Mouse (Mus musculus): ENCODE results near the gene Ppp2r1b. TPM values are rescaled to one million over a fixed set of nuclear protein-coding genes. Genes with fewer than 3 reads are reported as not detected.
A peak's percentile ranks its signal among the peaks of the same experiment; 100 is the strongest.

The Ppp2r1b gene
- polyA plus RNA-seq, 1 experiment, result 35.1 TPM

DNA sequence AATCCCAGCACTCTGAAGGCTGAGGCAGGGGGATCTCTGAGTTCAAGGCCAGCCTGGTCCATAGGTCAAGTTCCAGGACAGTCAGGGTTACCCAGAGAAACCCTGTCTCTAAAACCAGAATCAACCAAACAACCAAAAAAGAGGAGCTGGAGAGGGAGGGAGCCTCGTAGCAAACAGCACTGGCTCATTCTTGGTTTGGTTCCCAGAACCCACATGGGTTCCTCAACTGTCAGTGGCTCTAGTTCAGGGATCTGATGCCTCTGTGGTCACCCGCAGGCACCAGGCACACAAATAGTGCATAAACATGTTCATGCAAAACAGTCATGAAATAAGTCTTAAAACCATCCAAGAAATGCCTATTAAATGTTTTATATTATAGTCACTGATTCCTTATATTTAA, 23.1 kb downstream of the Ppp2r1b start:
- Histone ChIP-seq H3K4me3 (ENCODE audit: insufficient read depth, low read depth, low read length) (no peak overlapping the region), H3K27ac (replicated peaks; ENCODE audit: low read depth, low read length) (0 out of 2 replicates have a peak overlapping the region, but pooled peaks have one; percentile 22), H3K4me1 (ENCODE audit: control insufficient read depth, insufficient read depth, insufficient read length, low read length) (no peaks in the 10 kb centered on the region)

DNA sequence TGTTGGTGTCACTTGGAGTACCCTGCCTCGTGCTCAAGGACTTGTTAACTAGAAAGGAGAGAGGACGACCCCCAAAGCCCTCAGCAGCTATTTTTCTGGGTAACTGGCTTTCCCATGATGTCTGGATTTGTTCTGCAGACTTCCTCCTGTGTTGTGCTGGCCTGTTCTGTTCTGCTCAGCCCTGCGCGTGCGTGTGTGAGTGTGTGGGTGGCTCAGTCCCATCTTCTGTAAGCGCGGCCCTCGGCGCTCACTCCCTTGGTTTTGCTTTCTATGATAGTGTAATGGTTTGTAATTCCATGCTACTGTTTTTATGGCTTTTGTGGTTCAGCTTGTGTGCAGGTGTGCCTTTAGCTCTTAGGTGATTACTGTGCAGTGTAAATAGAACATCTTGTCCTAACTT, 28.1 kb downstream of the Ppp2r1b start:
- Histone ChIP-seq H3K4me1 (ENCODE audit: control insufficient read depth, insufficient read depth, insufficient read length, low read length) (peaks cover 2% of the 10 kb centered on the region; the same call in 1 of the 2 replicates), H3K4me3 (ENCODE audit: insufficient read depth, low read depth, low read length) (no peak overlapping the region), H3K27ac (replicated peaks; ENCODE audit: low read depth, low read length) (peak overlapping the region; percentile 3; the same call in 1 of the 2 replicates)

DNA sequence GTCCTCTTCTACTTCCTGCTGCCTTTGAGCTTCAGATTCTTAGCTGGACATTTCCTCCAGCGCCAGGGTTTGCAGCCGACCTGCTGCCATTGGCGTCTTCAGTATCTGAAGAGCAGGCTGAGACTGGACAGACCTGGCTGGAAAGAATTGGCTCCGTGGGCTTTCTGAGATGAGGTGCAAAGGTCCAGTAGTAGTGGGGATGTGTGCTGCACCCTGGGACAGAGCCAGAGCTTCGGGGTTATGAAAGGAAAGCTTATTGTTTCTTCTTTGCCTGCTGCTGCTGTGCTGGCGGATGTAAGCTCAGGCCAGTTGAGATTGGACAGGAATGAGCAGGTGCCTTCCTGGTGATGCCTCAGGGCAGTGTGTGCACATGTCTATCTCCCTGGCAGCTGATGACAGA, 28.9 kb downstream of the Ppp2r1b start:
- Histone ChIP-seq H3K4me3 (ENCODE audit: insufficient read depth, low read depth, low read length) (no peak overlapping the region), H3K27ac (replicated peaks; ENCODE audit: low read depth, low read length) (peak overlapping the region; percentile 8; the same call in 1 of the 2 replicates), H3K4me1 (ENCODE audit: control insufficient read depth, insufficient read depth, insufficient read length, low read length) (peaks cover 2% of the 10 kb centered on the region; the same call in 1 of the 2 replicates)

DNA sequence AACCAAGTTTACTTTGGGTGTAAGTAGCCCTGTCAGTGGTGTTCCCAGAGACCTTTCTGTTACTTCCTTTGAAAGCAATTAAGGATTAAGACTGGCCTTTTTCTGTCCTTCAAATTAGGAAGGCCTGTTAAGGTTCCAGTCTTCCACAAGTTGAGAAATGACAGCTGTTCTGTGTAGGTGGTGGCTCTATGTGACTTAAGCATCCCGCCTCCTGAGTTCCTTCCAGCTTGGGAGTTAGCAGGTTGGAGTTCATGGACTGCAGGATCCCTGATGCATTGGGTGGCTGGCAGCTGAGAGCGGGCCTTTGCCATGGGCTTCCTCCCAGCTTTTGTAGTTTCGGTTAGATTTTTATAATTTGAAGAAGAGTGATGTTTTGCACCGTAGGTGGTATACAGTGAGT, 30.4 kb downstream of the Ppp2r1b start:
- Histone ChIP-seq H3K4me1 (ENCODE audit: control insufficient read depth, insufficient read depth, insufficient read length, low read length) (peaks cover 2% of the 10 kb centered on the region; the same call in 1 of the 2 replicates), H3K4me3 (ENCODE audit: insufficient read depth, low read depth, low read length) (no peak overlapping the region), H3K27ac (replicated peaks; ENCODE audit: low read depth, low read length) (peak overlapping the region; percentile 87)

DNA sequence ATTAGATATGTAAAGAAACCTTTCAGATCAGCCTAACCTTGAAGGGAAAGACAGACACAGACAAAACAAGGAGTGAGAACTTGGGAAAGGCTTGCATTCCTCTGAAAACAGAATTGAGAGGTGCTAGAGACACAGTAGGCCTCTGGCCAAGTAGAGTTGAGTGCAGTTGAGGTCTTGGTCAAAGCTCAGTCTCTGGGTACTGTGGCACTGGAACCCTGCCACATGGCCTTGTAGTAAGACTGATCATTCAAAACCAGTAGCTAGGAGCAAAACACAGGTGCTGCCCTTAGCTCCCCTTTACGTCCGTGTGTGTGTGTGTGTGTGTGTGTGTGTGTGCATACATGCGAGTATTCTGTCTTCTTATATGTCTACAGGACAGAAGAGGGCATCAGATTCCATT, 31.2 kb downstream of the Ppp2r1b start:
- no peak overlapping the region for H3K4me3 ChIP-seq (ENCODE audit: insufficient read depth, low read depth, low read length)
- H3K27ac ChIP-seq (replicated peaks; ENCODE audit: low read depth, low read length), result peak overlapping the region; percentile 87
- peaks cover 2% of the 10 kb centered on the region; the same call in 1 of the 2 replicates for H3K4me1 ChIP-seq (ENCODE audit: control insufficient read depth, insufficient read depth, insufficient read length, low read length)

DNA sequence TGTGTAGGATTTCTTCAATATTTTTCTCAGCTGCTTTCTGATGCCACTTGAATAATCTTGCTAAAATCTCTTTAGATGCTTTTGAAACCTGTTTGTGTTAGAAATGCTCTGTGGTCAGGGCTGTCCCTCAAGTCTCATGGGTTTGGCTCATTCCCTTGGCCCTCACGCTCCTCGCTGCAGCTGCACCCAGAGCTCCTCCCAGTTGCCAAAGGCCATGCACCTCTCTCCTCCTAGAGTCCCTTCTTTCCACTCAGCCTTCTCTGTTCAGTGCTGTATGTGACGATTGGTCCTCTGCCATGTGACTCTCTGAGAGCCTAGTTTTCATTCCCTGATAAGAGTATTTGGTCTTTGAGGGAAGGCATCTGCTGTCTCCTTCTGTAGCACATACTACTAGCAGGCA, 32.3 kb downstream of the Ppp2r1b start:
- no peak overlapping the region for H3K27ac ChIP-seq (replicated peaks; ENCODE audit: low read depth, low read length)
- H3K4me1 ChIP-seq (ENCODE audit: control insufficient read depth, insufficient read depth, insufficient read length, low read length), result peaks cover 3% of the 10 kb centered on the region
- no peak overlapping the region for H3K4me3 ChIP-seq (ENCODE audit: insufficient read depth, low read depth, low read length)

DNA sequence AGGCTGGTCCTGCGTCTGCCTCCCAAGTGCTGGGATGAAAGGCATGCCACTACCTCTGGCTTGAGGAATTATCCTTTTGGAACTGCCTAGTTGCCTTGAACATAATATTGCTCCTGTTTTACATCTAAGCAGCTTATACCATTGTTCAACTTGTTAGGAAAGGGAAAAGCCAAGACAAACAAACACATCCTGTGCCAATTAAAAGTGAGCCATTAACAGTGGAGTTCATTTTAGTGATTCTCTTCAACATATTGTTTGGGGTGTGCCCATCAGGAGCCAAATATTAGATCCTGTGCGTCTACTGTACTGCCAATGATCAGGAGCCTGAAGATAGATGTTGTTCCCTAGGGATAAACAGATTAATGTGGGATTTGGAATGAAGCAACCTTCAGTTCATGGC, 37.1 kb downstream of the Ppp2r1b start:
- H3K4me1 ChIP-seq (ENCODE audit: control insufficient read depth, insufficient read depth, insufficient read length, low read length), result peaks cover 34% of the 10 kb centered on the region
- peak overlapping the region; percentile 98; the same call in 1 of the 2 replicates for H3K27ac ChIP-seq (replicated peaks; ENCODE audit: low read depth, low read length)
- H3K4me3 ChIP-seq (ENCODE audit: insufficient read depth, low read depth, low read length), result no peak overlapping the region

DNA sequence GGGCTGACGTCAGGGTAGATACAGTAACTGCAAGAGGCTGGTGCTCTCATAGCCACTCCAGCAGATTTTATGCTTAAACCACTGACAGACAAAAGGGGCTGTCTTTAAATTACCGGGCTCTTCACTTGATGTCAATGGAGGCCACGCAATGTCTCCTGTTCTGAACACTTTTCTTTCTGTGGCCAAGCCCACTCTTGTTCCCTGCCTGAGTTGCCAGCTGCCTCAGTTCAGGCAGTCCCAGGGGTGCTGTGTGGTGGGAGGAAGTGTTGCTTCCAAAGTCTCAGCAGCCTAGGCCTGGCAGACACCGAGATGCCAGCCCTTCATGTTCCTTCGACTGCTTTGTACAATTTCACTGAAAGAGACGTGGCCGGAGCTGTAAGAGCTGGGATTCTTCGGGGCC, 39.0 kb downstream of the Ppp2r1b start:
- Histone ChIP-seq H3K4me1 (ENCODE audit: control insufficient read depth, insufficient read depth, insufficient read length, low read length) (peaks cover 45% of the 10 kb centered on the region), H3K27ac (replicated peaks; ENCODE audit: low read depth, low read length) (peak overlapping the region; percentile 98)

DNA sequence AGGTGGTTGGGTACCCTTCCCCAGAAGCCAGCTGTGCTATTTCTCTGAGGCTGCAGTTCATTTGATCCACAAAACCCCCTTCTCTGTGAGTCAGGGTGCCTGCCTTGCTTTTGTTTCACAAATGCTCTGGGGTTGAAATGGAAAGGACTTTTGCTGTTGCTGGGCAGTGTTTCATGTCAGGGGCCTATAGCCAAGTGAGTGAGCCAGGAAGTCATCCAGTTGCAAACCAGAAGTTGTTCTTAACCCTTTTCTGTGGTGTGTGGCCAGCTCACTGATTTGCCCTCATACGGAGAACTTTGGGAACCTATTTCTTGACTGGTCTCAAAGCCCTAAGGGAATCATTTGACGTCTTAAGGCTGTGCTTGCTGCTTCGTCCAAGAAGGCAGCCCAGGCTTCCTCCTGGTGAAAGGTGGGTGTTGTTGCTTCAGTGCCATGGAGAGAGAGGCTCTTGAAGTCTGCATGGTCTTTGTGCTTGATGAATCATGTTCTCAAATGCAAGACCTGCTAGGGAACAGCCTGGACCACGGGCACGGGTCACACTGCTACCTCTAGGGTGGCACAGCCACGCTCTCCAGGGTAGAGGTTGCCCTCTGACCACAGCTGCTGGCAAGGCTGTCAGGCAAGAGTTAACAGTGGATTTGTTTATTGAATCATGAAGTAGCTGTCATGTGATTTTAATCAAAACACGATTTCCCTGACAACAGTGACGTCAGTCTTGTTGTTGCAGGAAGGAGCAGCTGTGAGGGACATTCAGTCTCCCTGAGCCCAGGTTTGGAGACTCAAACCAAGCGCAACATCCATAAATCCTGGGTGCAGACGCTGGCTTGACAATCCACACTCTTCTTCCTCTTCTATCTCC, 39.9 kb downstream of the Ppp2r1b start:
- Histone ChIP-seq H3K4me1 (ENCODE audit: control insufficient read depth, insufficient read depth, insufficient read length, low read length) (peaks cover 46% of the 10 kb centered on the region), H3K27ac (replicated peaks; ENCODE audit: low read depth, low read length) (peak overlapping the region; percentile 98), H3K4me3 (ENCODE audit: insufficient read depth, low read depth, low read length) (peak overlapping the region; percentile 26)

More for the DNA sequence above, 39.0 kb downstream of the Ppp2r1b start:
- no peak overlapping the region for H3K4me3 ChIP-seq (ENCODE audit: insufficient read depth, low read depth, low read length)

DNA sequence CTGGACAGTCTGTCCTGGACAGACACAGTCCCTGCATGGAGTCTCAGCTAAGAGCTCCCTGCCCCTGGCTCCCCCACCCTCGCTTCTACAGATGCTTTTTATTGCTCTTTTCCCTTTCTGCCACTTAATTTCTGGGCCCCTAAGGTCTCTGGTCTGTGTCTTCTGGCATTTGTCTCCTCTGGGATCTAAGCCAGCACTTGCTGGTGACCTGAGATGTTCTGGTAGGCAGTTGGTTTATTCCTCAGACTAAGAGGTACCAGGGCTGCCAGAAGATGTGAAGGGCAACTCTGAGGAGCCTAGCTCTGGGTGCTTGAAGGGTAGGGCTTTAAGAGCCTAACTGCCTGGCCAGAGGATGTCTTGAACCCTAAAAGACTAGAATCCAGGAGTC, 40.5 kb downstream of the Ppp2r1b start:
- Histone ChIP-seq H3K4me3 (ENCODE audit: insufficient read depth, low read depth, low read length) (no peak overlapping the region), H3K27ac (replicated peaks; ENCODE audit: low read depth, low read length) (peak overlapping the region; percentile 98)

DNA sequence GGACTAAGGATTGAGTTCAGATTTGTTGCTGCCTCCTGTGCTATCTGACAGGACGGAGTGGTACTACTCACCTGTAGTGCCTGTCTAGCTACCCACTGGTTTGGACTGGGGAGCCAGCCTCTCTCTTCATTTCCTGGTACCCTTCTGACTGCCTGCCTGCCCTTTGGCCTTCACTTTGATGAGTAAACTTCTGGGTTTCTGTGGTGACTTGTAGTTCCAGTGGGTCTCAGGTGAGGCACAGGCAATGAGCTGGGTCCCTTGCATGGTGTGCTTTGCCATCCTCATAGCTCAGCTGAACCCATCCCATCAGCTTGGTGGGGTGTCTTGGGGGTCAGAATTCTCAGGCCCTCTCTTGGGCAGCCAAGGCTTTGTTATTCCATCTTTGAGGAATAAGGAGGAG, 41.8 kb downstream of the Ppp2r1b start:
- no peak overlapping the region for H3K4me3 ChIP-seq (ENCODE audit: insufficient read depth, low read depth, low read length)
- H3K4me1 ChIP-seq (ENCODE audit: control insufficient read depth, insufficient read depth, insufficient read length, low read length), result peaks cover 47% of the 10 kb centered on the region
- peak overlapping the region; percentile 98 for H3K27ac ChIP-seq (replicated peaks; ENCODE audit: low read depth, low read length)

More for the DNA sequence above, 40.5 kb downstream of the Ppp2r1b start:
- peaks cover 46% of the 10 kb centered on the region for H3K4me1 ChIP-seq (ENCODE audit: control insufficient read depth, insufficient read depth, insufficient read length, low read length)

DNA sequence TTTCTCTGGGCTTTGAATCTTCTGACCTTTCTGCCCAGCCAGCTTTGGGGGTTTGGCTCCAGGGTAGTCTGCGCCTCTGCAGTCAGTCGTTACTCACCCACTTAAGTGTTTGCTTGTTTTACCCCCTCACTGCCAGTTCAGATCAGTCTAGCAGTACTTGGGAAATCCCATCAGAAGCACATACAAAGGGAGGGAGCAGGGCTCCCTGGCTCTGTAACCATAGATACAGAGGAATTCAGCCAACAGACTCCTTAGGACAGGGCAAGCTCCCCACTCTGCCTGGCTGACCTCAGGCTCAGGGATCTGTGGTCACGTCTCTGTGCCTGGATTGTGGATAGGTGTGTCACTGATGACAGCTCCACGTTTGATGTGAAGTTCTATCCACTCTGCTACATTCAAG, 42.2 kb downstream of the Ppp2r1b start:
- H3K4me3 ChIP-seq (ENCODE audit: insufficient read depth, low read depth, low read length), result no peak overlapping the region
- peak overlapping the region; percentile 98 for H3K27ac ChIP-seq (replicated peaks; ENCODE audit: low read depth, low read length)
- peaks cover 47% of the 10 kb centered on the region for H3K4me1 ChIP-seq (ENCODE audit: control insufficient read depth, insufficient read depth, insufficient read length, low read length)

DNA sequence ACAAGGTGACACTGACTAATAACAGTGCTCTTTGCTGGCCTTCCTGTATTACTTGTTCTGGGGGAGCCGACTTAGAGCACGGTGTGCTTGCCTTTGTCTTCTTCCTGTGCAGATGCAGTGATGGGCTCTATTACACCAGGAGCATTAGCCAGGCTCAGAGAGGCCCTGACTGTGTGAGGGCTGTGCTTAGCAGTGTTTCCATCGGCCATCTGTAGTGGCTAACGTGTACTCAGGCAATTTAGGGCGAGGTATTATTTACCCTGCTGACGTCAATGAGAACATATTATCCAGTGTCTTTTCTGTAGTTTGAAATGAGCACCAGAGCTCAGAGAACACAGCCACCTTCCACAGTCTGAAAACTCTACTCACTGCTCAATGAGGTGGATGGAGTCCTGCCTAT, 44.1 kb downstream of the Ppp2r1b start:
- H3K27ac ChIP-seq (replicated peaks; ENCODE audit: low read depth, low read length), result peak overlapping the region; percentile 50
- H3K4me3 ChIP-seq (ENCODE audit: insufficient read depth, low read depth, low read length), result no peak overlapping the region

DNA sequence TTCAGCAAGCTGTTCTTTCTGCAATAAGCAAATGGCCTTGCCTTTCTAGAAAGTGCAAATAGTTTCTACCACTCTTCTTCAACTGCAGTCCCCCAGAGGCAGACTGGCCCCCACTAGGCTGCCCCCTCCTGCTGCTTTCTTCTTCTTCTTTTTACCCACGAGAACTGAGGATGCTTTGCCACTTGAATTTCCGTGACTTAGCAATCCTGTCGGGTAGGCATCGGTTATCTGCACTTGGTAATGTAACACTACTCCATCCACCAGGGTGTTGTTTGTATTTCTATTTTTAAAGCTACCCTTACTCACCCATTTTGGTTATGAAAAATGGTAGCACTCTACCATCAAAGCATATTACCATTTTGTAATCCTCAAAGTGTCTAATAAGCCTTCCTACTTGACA, 44.9 kb downstream of the Ppp2r1b start:
- peaks cover 28% of the 10 kb centered on the region for H3K4me1 ChIP-seq (ENCODE audit: control insufficient read depth, insufficient read depth, insufficient read length, low read length)
- no peak overlapping the region for H3K4me3 ChIP-seq (ENCODE audit: insufficient read depth, low read depth, low read length)
- 0 out of 2 replicates have a peak overlapping the region, but pooled peaks have one; percentile 40 for H3K27ac ChIP-seq (replicated peaks; ENCODE audit: low read depth, low read length)

More for the DNA sequence above, 44.1 kb downstream of the Ppp2r1b start:
- H3K4me1 ChIP-seq (ENCODE audit: control insufficient read depth, insufficient read depth, insufficient read length, low read length), result peaks cover 33% of the 10 kb centered on the region

DNA sequence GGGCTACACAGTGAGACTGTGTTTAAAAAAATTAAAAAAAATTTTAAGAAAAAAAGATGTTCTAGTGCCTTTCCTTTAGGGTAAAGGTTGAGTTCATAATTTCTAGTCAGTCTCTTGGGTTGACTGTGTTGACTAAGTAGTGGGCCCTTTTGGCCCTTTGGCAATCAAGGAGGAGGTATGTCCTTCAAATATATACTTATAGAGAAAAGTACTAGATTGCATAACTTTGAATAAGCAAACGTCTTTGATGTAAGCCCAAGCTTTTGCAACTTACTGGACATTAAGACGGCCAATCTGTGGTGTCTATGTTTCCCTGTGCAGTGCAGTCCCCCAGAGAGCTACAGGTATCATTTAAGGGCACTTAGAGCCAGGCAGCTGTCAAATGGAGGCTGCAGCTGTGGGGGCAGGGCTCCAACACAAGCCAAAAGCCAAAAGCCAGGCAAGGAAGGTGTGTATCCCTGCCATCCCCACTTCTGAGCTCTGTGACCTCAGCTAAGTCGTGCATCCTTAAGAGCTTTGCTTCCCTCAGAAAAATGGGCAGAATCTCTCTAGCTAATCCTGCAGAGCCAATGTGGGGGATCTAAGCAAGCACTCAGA, 45.5 kb downstream of the Ppp2r1b start:
- Histone ChIP-seq H3K27ac (replicated peaks; ENCODE audit: low read depth, low read length) (peak overlapping the region; percentile 40; the same call in 1 of the 2 replicates), H3K4me3 (ENCODE audit: insufficient read depth, low read depth, low read length) (no peak overlapping the region), H3K4me1 (ENCODE audit: control insufficient read depth, insufficient read depth, insufficient read length, low read length) (peaks cover 28% of the 10 kb centered on the region)
